Mouse (Mus musculus): ENCODE data around the gene P4ha2.

Gene P4ha2

DNA sequence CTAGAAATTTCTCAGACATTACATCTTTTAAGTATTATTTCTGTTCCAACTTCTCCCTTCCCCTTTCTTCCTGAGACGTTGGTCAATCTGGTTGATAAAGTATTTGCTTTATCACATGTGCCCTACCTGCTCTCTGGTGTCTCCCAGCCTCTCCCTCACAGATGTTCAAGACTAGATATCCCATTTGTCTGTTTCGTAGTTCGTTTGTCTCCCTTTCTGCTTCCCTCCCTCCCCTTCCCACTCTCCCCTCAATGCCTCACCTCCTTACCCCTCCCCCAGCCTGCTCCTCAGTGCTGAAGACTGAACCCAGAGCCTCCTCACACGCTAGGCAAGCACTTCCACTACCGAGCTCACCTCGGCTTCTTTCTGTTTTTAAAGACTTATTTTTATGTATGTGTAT is 35.0 kb downstream of the P4ha2 start:
- no peak for DNase-seq (ENCODE audit: low spot score)

GRCm38 (mm10) chr11:54140159-54140558 is 40.3 kb downstream of the P4ha2 start:
- peak; percentile 85 for DNase-seq (ENCODE audit: low spot score)

GRCm38 (mm10) chr11:54141200-54141971 is 41.5 kb downstream of the P4ha2 start:
- no peak for DNase-seq (ENCODE audit: low spot score)

GRCm38 (mm10) chr11:54144886-54145285 is 45.0 kb downstream of the P4ha2 start:
- DNase-seq (ENCODE audit: low spot score): peak; percentile 36

DNA sequence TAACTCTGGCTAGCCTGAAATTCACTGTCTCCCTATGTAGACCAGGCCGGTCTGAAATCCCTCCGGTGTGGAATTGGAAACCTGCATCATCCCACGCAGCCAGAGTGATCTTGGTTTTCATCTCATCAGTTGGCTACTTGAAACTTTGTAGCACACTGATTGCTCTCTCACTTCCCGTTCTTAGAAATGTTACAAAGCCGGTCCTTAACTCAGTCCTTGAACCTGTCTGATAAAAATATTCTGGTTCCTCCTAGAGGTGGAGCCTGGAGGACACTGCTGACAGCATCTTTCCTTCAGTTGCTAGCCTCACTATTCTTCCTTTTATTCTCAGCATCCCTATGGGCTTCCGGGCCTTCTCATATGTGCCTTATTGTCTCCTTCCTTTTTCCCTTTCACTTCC is 46.1 kb downstream of the P4ha2 start:
- DNase-seq (ENCODE audit: low spot score): no peak

GRCm38 (mm10) chr11:54149791-54150465 is 50.0 kb downstream of the P4ha2 start:
- no peak for DNase-seq (ENCODE audit: low spot score)

DNA sequence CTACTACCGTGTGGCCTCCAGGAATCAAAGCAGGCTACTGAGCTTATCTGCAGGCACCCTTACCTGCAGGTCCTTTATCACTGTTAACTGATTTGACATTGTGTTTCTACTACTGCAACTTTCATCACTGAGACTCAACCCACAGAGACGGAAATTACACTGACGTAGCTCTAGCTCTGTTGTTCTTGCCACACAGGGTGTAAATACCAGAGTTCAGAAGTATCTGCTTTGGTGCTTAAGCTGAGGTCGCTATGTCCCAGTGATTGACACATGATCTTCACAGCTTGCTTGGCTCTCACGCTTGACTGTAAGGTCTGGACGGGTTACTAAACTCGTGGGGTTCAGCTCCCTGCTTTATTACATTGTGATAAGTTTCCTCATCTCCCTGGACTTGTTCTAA is 51.2 kb downstream of the P4ha2 start:
- no peak for DNase-seq (ENCODE audit: low spot score)

GRCm38 (mm10) chr11:54152957-54153356 is 53.1 kb downstream of the P4ha2 start:
- DNase-seq (ENCODE audit: low spot score): no peak

- DNase-seq (ENCODE audit: low spot score): no peak
Measured at GRCm38 (mm10) chr11:54155864-54156263, 56.0 kb downstream of the P4ha2 start.

- no peak for DNase-seq (ENCODE audit: low spot score)
Measured at GRCm38 (mm10) chr11:54156504-54156903, 56.6 kb downstream of the P4ha2 start.

GRCm38 (mm10) chr11:54157586-54157985 is 57.7 kb downstream of the P4ha2 start:
- DNase-seq (ENCODE audit: low spot score): no peak

DNA sequence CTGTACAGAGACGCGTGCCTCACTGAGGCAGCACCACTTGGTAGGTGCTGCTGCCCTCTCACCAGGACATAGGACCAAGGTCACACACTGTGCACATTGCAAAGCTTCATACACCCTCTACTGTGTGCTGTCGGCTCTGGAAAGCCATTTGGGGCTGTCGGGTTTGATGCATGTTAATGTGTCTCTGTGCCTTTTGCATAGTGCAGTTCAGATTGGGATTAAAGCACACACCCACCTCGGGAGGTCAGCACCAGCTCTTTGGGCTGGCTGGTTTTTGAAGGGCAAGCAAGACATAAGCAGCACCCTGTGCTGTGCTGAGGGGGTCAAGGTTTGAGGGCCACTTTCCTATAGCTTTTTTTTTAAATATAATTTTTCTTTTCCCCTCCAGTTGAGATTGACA is 60.5 kb downstream of the P4ha2 start:
- DNase-seq (ENCODE audit: low spot score): no peak

DNA sequence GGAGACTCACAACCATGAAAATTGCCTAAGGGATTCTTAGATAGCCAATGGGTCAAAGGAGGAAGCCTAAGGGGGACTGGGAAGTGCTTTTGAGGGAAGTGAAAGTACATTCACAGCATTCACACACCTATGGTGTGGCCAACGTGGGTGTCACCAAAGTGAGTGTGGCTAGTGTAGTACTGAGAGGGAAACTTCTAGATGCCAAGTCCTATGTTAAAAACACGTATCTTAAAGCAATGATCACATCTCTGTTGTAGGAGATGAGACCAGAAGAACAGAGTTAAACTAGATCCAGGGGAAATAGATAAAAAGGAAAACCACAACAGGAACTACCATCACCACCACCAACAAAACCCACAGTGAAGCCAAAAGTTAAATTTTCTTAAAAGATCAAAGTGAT is 61.0 kb downstream of the P4ha2 start:
- DNase-seq (ENCODE audit: low spot score): no peak

DNA sequence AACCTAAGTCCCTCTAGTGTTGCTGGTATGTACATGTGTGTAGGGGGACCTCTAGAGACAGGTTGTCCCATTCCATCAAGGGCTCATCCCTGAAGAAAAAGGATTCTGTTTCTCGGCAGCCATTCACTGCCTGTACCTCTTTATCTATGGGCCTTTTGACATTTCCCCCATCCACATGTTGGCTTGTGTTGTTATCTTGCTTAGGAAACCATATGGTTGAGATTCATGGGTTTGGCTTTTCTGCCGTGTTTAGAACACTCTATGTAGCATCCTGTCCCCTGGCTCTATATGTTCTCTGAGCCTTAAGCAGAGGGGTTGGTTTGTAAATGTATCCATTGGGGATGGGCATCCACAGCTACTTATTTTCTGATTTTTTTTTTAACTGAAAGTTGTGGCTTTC is 61.6 kb downstream of the P4ha2 start:
- DNase-seq (ENCODE audit: low spot score): no peak

GRCm38 (mm10) chr11:54162968-54163367 is 63.1 kb downstream of the P4ha2 start:
- DNase-seq (ENCODE audit: low spot score): no peak

GRCm38 (mm10) chr11:54169432-54170295 is 69.8 kb downstream of the P4ha2 start:
- no peak for DNase-seq (ENCODE audit: low spot score)

DNA sequence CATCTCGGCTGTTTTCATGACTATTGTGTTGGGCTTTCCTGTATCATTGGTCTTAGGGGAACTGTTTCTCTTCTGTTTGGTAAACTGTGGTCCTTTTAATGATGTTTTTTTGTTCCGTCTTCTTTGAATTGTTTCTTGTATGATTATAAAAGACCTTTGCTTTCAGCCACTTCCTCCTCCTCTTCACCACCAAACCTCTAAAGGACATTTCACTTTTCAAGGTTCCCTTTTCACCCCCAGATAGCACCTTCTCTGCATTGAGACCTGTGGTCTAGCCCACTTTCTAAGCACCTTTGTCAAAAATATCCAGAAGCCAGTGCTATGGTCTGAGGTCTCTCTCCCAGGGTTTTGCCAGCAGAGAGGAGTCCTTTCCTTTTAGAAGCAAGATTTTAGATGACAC is 71.3 kb downstream of the P4ha2 start:
- DNase-seq (ENCODE audit: low spot score): no peak

DNA sequence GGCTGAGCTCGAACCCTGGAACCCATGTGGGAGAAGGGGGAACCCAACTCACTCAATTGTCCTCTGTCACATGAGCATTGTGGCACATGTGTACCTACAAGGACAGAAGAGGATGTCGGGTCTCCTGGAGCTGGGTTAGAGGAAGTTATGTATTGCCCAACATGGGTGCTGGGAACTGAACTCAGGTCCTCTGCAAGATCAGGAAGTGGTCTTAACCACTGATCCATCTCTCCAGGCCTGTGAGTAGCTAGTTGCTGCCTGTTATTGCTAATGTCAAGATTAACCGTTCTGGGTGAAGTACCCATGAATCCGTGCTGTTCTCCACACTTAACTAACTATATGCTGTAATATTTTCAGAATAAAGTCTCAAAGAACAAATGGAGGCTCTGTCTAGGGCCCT is 74.3 kb downstream of the P4ha2 start:
- DNase-seq (ENCODE audit: low spot score): no peak

DNA sequence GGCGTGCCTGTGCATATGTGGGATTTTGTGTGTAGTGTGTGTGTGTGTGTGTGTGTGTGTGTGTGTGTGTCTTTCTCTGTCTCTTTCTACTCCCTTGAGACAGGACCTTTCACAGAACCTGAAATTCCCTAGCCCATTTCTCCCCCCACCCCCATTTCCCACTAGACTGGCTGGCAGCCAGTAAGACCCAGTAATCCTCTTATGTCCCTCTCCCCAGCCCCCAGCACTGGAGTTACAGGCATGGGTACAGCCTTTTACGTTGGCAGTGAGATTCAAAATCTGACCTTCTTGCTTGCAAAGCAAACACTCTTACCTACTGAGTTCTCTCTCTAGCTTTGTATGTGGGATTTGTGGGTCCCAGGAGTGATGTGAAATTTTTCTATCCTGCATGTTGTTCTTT is 75.0 kb downstream of the P4ha2 start:
- DNase-seq (ENCODE audit: low spot score): no peak

All from yolk sac, embryonic 10.5 days (tissue).